Mouse (Mus musculus) CH12F3 (cell line): Measurements from ENCODE around the gene Dnmt3a.

Experiments used
- in situ Hi-C: fragments of 300-500 bp; cut with MboI; formaldehyde crosslinking; loops from 2 replicates; pipeline ENCODE4 v1.14.3; 2020; ENCODE audit warnings: low sequenced_read_pairs

Gene Dnmt3a

DNA sequence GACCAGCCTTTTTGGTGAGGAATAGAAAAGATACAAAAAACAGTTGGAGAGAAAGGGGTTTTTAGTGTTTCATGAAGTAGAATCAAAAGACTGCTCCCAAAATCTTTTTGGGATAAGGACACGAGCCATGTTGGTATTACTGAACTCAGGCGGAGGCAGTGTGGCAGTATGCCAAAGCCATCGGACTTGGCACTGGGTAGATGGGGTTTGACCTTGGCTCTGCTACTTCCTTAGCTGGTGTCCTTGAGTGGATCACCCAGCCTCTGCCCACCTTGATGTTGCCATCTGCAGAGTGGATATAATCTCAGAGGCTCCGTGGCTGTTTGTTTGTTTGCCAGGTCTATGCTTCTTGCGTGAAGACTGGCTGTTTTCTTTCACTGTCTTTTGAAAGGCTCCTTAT is 11.8 kb downstream of the Dnmt3a start:
- in situ Hi-C loops = no loop called here

DNA sequence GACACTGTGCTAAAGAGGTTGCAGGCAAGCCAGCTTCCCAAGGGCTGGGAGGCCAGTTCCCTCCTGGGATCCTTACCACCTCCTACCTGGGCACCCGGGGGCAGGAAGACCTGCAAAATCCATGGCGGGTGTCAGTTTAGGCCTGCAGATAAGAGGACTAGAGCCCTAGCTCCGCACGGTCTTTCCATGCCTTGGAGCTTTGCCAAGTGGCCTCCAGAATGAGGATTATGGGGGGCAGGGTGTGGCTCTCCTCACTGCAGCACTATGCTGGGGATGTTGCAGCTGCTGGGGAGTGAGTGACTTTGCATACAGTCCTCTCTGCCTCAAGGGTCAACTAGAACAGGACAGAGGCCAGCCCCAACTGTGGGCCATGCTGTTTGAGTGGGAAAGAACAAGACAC is 14.1 kb downstream of the Dnmt3a start:
- in situ Hi-C loops = no loop called here

- in situ Hi-C loops = no loop called here
Measured at GRCm38 (mm10) chr12:3823408-3823807, 17.6 kb downstream of the Dnmt3a start.

DNA sequence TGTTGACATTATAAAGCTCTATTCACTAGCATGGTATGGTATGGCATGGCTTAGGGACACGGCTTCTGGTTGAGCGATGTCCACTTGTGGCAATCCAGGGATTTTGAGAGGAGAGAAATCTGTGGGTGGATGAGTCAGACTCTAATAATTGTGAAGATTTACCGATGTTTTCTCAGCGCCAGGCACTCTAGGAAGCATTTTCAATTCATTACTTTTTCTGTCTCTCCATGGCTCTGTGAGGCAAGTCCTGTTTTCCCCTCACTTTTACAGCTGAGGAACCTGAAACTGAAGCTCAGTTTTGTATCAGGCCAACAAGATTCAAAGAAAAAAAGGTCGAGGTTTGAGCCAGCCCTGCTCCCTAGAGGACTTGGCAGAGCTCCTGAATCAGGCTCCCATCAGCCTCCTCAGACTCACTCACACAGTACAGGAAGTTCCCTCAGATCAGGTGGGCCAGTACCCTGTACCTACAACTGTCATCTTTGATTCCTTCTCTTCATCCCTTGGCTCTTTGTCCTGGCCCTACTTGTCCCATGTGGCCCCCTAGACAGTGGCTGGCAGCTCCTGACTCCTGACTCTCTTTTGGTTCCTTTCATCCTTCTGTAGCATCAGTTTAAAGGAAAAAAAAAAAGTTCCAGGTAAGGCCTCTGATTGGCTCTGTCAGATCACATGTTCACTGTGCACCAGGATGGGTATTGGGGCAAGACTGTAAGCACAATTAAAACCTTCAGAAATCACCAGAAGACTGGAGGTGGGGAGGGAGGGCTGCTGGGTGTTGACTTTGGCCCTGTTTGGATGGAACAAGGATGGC is 19.3 kb downstream of the Dnmt3a start:
- in situ Hi-C loops = no loop called here

DNA sequence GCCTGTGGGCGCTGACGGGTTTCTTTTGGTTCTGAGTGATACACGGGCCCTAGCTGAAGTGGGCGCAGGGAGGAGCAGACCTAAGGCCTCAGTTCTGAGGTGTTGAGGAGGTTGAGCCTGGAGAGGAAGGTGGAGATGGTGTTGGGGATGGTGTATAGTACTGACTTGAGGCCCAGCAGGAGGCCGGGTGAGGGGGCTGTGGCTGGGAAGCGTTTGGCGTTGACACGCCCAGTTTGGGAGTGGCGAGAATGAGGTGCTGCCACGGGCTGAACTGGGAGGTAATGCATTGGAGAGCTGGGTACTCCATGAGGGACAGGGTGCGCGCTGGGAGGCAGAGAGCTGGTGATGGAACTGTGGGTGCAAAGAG is 19.9 kb downstream of the Dnmt3a start:
- in situ Hi-C loops = no loop called here

- in situ Hi-C loops = no loop called here
Measured at GRCm38 (mm10) chr12:3827771-3828170, 22.0 kb downstream of the Dnmt3a start.

GRCm38 (mm10) chr12:3833059-3833760 is 27.4 kb downstream of the Dnmt3a start:
- in situ Hi-C loops = no loop called here

DNA sequence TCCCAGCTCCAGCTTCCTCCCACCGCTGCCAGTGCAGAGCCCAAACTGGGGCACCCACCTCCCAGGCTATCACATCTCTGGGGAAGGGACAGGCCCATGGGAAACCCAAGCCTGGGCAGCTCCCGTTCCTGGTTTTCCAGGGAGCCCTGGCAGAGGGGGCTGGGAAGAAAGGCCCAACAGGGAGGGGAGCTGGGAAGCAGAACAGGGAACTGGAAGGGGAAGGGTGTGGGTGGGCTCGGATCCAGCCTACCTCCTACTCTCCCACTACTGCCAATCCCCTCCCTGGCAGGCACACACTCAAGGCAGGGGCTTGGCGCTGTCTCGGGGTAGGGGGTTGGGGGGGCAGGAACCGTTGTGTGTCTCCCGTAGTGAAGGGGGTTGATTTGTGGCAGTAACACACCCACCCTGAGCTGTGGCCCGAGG is 28.1 kb downstream of the Dnmt3a start:
- in situ Hi-C loops = no loop called here

DNA sequence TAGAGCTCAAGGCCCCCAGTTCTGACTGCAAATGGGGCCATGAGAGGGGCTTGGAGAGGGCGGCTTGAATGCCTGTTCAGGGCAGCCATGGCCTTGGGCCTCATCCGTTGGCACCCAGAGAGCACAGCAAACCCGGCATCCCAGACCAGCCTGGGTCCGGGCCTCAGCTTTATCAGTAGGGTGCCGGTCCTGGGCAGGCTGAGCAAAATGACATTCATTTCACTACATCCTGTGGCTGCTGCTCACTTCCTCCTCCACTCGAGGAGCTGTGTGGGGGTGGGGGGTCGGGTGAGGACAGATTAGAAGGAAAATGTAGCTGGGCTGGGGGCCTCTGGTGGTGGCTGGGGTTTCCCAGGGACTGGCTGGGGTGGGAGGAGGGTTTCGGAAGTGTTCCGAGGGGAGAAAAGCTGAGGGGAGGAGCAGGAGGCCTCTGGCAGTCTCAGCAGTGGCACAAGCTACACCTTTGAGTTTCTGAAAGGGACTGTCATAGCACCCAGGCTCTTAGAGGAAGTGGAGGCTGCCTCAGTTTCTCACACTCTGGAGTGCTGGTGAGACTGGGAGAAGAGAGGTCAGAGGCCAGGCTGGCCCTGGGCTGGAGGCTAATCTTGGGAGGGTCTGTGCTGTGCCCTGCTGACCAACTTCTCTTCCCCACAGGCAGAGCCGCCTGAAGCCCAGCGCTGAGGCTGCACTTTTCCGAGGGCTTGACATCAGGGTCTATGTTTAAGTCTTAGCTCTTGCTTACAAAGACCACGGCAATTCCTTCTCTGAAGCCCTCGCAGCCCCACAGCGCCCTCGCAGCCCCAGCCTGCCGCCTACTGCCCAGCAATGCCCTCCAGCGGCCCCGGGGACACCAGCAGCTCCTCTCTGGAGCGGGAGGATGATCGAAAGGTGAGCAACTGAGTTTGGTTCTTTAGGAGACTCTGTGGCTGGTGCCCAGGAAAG is 28.8 kb downstream of the Dnmt3a start:
- in situ Hi-C loops = no loop called here

GRCm38 (mm10) chr12:3835576-3835975 is 29.8 kb downstream of the Dnmt3a start:
- in situ Hi-C loops = no loop called here

DNA sequence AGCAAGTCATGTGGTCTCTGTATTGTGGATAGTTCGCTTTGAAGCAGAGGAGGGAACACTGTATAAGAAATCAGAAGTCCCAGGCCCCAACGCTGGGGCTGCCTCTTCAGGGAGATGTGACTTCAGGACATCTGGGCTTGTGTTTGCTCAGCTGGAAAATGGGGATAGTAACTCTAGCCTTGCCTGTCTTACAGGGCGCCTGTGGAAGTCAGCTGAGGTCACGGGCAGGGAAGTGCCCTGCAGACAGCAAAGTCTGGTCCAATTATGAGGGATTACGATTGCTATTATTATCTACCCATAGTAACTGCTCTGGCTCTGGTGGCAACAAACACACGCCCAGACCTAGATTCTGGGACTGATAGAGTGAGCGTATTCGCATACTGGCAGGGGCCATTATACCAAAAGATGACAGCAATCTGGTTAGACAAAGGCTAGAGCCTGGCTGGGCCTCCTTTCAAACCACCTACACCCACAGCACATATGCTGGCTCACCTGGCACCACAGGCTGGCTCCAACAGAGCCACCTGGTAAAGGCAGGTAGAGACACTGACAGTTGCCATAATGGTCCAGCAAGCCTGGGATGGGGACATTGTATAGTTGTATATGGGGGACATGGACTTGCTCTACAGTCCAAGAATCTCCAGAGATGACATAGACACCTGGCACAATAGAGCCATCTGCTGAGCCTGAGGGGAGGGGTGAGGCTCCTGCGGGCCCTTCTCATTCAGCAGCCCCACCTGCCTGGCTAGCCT is 31.4 kb downstream of the Dnmt3a start:
- in situ Hi-C loops = no loop called here

GRCm38 (mm10) chr12:3838009-3838408 is 32.2 kb downstream of the Dnmt3a start:
- in situ Hi-C loops = no loop called here

DNA sequence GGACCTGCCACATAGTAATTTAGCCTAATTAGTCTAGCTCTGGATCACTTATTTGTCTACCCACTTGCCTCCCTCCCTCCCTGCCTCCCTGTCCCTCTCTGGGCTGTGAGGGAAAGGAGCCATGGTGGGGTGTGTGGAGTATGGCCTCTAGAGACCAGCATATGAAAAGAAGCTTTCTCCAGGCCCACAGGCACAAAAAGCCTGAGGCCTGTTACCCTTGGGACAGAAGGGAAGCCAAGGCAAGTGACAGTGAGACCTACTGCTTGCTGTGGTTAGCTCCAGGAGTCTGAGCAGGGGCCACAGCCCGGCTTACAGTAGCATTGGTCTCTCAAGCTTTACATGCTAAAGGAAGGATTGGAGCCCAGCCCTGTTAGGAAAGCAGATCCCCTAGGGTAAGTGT is 33.9 kb downstream of the Dnmt3a start:
- in situ Hi-C loops = no loop called here

DNA sequence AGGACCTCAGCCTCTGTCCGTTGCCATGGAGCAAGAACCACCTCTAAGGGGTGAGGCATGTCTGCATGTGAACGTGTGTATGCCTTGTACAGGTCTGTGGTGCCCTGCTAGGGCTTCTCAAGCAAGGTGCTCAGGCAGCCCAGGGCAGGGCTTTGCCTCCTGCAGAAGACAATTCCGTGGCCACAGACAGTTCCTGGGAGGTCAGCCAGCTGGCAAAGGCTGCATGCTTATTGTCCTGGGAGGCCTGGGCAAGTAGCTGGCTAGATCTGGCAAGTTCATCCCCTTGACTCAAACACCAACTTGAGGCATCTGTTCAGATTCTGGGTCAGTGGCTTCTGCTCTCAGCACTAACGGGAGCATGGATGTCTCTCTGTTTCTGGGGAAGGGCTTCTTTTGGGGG is 35.3 kb downstream of the Dnmt3a start:
- in situ Hi-C loops = no loop called here

GRCm38 (mm10) chr12:3842843-3843242 is 37.0 kb downstream of the Dnmt3a start:
- in situ Hi-C loops = no loop called here

DNA sequence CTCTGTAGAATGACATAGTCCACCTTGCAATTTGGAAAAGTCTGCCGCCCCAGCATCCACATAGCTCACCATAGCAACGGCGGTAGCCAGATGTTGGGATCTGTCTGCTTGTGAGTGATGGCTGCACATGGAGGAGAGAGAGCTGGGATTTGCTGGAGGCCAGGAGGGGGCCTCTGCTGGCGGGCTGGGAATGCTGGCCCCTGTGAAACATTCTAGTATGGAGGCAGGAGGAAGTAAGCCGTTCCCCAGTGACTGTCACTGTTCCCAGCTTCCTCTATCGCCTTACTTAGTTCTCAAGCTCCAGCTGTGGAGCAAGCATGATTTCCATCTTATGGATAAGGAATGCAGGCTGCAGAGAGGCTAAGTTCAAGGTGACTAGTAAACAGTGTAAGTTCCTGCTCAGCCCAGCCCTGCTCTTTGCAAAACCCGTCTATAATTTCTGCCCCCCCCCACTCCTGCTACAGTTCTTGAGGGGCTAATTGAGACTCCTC is 37.6 kb downstream of the Dnmt3a start:
- in situ Hi-C loops = no loop called here

DNA sequence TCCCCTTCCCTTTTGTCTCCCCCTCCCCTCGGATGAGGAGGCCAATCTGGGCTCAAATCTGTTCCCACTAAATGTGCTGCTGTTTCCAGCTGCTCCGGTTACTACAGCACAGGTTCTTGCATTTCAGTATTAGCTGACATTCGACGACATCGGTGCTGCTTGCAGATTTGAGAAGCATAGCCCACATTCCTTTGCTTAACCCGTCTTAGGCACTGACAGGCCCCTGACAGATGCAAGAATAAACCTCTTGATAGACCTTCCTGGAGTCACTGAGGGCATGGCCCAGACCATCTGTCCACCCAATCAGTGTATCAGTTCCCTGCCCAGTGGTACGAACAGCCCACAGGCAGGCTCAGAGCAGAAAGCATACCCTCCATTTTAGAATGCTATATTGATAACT is 38.1 kb downstream of the Dnmt3a start:
- in situ Hi-C loops = no loop called here

DNA sequence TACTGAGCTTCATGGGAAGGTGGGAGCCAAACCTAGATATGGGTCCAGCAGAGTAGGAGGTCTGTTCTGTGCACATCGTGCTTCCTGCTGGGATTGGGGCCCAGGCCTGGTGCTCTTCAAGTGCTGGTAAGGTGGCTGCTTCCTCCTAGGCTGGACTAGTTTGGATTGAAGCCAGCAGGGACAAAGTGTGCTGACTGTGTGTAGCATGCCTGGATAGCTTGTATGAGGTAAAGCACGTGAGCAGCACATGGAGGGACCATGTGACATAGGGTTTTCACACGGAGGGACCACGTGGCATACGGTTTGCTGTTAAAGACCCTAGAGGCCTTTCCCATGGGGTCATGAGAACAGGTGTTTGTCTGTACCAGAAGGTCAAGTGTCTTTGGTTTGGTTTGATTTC is 38.5 kb downstream of the Dnmt3a start:
- in situ Hi-C loops = no loop called here

DNA sequence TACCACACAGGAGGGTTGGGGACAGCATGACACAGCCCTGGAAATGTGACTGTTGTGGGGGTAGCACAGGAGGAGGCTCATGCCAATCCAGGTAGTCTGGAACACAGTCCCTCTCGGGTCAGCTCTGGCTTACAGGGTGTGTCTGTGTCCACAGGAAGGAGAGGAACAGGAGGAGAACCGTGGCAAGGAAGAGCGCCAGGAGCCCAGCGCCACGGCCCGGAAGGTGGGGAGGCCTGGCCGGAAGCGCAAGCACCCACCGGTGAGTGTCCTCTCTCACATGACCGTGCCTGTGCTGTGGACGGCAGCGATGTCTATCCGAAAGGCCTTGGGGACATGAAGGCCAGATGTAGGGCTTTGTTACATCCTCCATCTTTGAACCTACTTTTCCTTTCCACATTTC is 43.7 kb downstream of the Dnmt3a start:
- in situ Hi-C loops = no loop called here

- in situ Hi-C loops = no loop called here
Measured at GRCm38 (mm10) chr12:3850165-3850564, 44.4 kb downstream of the Dnmt3a start.

- in situ Hi-C loops = no loop called here
Measured at GRCm38 (mm10) chr12:3850731-3851130, 44.9 kb downstream of the Dnmt3a start.
